Mouse (Mus musculus) midbrain, embryonic 11.5 days (tissue): ENCODE measurements at regions not wholly inside any gene's neighbourhood (a gene's known extent, or its start where the extent isn't known, plus 50 kb on each side); places are given as distances from the start of the nearest gene placed in this dataset.

Experiments
- ATAC-seq: fragments of 200-750 bp; cut with Nextera tagmentation; 2 replicates; pipeline ENCODE4 v1.8.0; 2017; ENCODE audit warnings: moderate TSS enrichment, moderate library complexity; ENCODE audit not compliant: low FRiP score
- DNase-seq: peaks from one replicate; pipeline ENCODE4 v3.0.0; 2015; ENCODE audit warnings: low spot score; ENCODE audit errors: missing footprints
- H3K27ac ChIP-seq: fragments of 300-500 bp; sonication (generic); 2 replicates; pipeline ENCODE4 v1.5.1; 2014; ENCODE audit warnings: low read depth, low read length
- H3K27me3 ChIP-seq: fragments of 300-500 bp; sonication (generic); 2 replicates; pipeline ENCODE4 v1.6.1; 2014; ENCODE audit warnings: mild to moderate bottlenecking, low read length, moderate library complexity, mixed read lengths; ENCODE audit not compliant: control insufficient read depth, insufficient read depth
- H3K36me3 ChIP-seq: fragments of 300-500 bp; sonication (generic); 2 replicates; pipeline ENCODE4 v1.6.1; 2014; ENCODE audit warnings: mild to moderate bottlenecking, low read length, moderate library complexity, mixed read lengths; ENCODE audit not compliant: control insufficient read depth, insufficient read depth
- H3K4me1 ChIP-seq: fragments of 300-500 bp; sonication (generic); 2 replicates; pipeline ENCODE4 v1.6.1; 2014; ENCODE audit warnings: low read length; ENCODE audit not compliant: control insufficient read depth, insufficient read depth
- H3K4me2 ChIP-seq: fragments of 300-500 bp; sonication (generic); 2 replicates; pipeline ENCODE4 v1.6.1; 2014; ENCODE audit warnings: mild to moderate bottlenecking, moderate library complexity
- H3K4me3 ChIP-seq: fragments of 300-500 bp; sonication (generic); 2 replicates; pipeline ENCODE4 v1.5.1; 2014; ENCODE audit warnings: low read depth, low read length
- H3K9ac ChIP-seq: fragments of 300-500 bp; sonication (generic); 2 replicates; pipeline ENCODE4 v1.6.1; 2014; ENCODE audit warnings: low read length
- H3K9me3 ChIP-seq: fragments of 300-500 bp; sonication (generic); 2 replicates; pipeline ENCODE4 v1.6.1; 2016; ENCODE audit warnings: low read length; ENCODE audit not compliant: control insufficient read depth
- WGBS: fragments of 180-500 bp; shearing (Covaris S2); extraction: QIAGEN DNeasy Blood & Tissue Kit; methylation state at CpG from one replicate; pipeline ENCODE4 v1.1.7; 2014; 5-methylcytosine and 5-hydroxymethylcytosine counted together

DNA sequence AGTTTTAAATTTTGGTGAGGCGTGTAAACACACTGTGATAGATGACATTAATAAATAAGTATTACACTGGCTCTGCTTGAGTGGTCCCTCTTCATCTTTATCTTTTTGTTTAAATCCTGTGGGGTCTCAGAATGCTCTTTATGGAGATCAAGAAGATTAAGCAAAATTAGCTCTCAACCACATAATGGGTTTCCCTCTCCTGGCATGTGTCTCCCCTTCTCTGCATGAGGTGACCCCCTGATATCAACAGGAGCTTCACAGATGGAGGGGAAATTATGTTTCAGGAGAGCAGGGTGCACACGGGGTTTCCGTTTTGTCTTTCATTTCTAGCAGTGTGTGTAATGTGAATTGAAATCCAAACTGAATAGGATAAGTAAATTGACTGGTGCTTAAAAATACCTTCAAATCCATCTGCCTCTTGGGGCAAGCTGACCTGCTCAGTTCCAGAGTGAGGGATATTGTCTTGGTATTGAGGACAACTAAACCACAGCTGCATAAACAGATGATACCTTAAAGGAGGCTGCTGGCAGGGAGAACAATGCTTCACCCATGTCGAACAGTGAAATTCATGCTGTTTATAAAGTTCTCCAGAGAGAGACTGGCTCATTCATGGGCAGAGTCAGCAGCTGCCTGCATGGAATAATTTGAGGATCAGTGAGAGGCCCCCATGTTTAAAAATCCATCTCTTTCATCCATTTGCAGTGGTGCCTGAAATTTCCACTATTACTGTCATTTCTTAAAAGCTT is 518.3 kb upstream of the Nr2f1 start:
- no peak overlapping the region for H3K4me2 ChIP-seq
- H3K27ac ChIP-seq: no peak overlapping the region
- no peaks in the 10 kb centered on the region for H3K36me3 ChIP-seq
- DNase-seq: no peak
- no peaks in the 10 kb centered on the region for H3K9me3 ChIP-seq
- H3K9ac ChIP-seq: no peak overlapping the region
- H3K27me3 ChIP-seq: no peaks in the 10 kb centered on the region
- peaks cover 7% of the 10 kb centered on the region for H3K4me1 ChIP-seq
- ATAC-seq: peak; percentile 66
- no peak overlapping the region for H3K4me3 ChIP-seq
- 27% methylated on average over 4 of the region's 4 CpGs for WGBS

DNA sequence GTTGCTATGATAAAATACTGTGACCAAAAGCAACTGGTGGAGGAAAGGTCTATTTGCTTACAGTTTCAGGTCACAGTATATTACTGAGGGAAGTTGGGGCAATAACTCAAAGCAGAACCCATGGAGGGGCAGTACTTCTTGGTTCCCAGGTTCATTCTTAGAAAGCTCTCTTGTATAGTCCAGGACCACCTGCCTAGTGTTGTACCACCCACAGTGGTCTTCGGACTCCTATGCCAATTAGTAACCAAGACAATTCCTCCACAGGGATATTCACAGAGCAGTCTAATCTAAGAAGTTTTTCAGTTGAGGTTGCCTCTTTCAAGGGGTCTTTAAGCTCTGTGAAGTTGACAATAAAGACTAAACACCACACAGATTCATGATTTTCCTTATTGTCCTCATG is 517.6 kb upstream of the Nr2f1 start:
- H3K9ac ChIP-seq: no peak overlapping the region
- H3K4me1 ChIP-seq: peaks cover 7% of the 10 kb centered on the region
- no peak overlapping the region for H3K4me2 ChIP-seq
- no peaks in the 10 kb centered on the region for H3K9me3 ChIP-seq
- 22% methylated on average over 1 of the region's 1 CpGs for WGBS
- H3K4me3 ChIP-seq: no peak overlapping the region
- no peaks in the 10 kb centered on the region for H3K36me3 ChIP-seq
- no peak overlapping the region for H3K27ac ChIP-seq
- ATAC-seq (peak; percentile 46; the same call in 1 of the 2 replicates), DNase-seq (no peak)
- H3K27me3 ChIP-seq: no peaks in the 10 kb centered on the region

DNA sequence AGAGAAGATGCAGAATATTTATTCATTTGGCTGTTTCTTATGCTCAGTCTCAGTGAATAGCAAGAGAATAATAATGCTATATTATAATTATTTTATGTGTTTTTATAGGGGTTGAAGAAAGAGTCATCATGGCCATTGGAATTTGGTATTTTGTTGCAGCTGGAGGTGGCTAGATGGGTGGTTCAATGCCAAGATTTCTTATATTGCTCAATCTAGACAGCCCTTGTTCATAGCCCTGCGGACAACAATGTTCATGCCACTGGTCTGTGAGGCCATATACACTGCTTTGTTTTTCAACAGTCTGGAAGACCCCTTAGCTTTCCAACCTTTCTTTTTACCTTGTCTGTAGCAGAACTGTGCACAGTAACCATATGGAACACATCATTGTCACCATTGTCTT is 505.1 kb upstream of the Nr2f1 start:
- no peak for DNase-seq
- Histone ChIP-seq H3K27ac (no peak overlapping the region), H3K9ac (no peak overlapping the region), H3K4me1 (no peaks in the 10 kb centered on the region), H3K9me3 (no peaks in the 10 kb centered on the region), H3K36me3 (no peaks in the 10 kb centered on the region), H3K27me3 (no peaks in the 10 kb centered on the region), H3K4me3 (no peak overlapping the region), H3K4me2 (no peak overlapping the region)
- ATAC-seq: no peak
- 91% methylated on average over 1 of the region's 1 CpGs for WGBS

DNA sequence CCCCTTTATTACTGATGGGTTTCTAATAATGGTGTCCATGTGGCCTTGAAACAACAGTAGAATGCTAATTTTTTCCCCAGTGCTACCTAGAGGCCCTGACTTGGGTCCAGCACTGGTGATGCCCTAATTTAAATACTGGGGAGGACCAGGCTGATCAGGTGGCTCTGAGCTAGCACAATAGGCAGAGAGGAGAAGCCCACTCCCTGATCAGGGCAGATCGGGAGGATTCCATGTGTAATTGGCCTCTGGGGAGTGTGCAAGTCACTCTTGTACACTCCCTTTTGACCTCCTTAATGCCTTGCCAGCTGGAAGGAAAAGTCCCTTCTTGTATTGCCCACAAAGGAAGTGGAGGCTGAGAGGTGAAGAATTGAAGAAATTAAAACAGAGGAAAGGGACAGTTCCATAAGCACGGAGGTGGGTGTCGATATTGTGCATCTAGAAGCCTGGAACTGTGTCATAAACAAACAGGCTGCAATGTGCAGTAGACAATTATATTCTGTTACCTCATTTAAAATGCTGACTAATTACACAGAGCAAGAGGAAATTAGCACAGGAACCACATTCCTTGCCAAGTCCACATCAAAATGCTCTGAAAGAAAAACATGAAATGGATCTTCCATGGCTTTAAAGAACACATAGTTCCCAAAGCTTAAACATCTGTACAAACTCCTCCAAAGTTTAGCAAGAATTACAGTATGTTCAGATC is 498.4 kb upstream of the Nr2f1 start:
- peak; percentile 92 for ATAC-seq
- Histone ChIP-seq H3K27ac (no peak overlapping the region), H3K4me3 (no peak overlapping the region), H3K4me2 (no peak overlapping the region), H3K36me3 (no peaks in the 10 kb centered on the region), H3K4me1 (no peaks in the 10 kb centered on the region), H3K9me3 (no peaks in the 10 kb centered on the region), H3K27me3 (no peaks in the 10 kb centered on the region), H3K9ac (no peak overlapping the region)
- 57% methylated on average over 3 of the region's 3 CpGs for WGBS
- peak; percentile 85 for DNase-seq

DNA sequence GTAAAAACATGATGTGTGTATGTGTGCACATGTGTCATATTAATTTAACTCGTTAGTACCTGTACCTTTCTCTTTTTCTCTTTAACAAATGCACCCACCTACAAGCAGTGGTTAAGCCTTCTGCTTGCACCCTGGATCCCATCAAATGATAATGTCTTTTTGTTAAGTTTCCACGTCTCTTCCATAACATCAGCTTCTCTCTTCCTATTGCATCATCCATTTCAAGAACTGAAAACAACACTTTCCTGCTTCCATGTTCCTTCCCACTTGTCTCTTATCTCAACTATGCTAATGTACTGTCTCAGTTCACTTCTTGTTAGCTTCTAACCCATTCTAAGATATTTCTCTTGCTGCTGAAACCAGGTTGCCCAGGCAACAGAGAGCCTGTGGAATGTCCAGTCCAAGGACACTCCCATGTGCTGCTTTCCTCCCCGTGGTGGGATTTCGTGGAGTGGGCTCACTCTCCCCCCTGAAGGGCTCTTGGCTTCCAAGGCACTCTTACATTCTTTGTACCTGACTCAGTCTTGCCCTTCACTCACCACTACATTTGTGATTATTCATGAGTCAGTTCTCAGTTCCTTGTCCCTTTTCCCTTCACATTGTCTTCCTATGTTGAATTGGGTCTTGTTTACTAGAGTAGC is 479.8 kb upstream of the Nr2f1 start:
- no peak for DNase-seq
- peak; percentile 84 for ATAC-seq
- Histone ChIP-seq H3K4me2 (no peak overlapping the region), H3K27ac (no peak overlapping the region), H3K9ac (no peak overlapping the region), H3K4me1 (peaks cover 2% of the 10 kb centered on the region; the same call in 1 of the 2 replicates), H3K36me3 (no peaks in the 10 kb centered on the region), H3K9me3 (no peaks in the 10 kb centered on the region), H3K4me3 (no peak overlapping the region), H3K27me3 (no peaks in the 10 kb centered on the region)
- 35% methylated on average over 4 of the region's 4 CpGs for WGBS

DNA sequence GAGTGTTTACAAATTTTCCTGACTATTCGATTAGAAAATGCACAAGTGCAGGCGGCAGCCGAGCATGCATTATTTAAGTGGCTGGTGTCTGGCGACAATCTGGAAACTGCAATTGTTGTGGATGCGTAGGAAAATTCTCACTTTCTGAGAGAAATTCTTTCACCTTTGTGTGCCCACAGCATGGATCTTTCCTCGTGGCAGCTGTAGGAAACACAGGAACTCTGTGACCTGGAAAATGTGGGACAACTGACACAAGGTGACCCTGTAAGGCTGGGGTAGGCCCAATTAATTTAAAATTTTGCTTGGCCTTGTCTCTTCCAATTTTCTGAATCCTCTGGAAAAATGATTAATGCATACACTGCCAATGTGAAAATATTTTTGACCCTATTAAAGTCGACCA is 478.7 kb upstream of the Nr2f1 start:
- Histone ChIP-seq H3K27me3 (no peaks in the 10 kb centered on the region), H3K27ac (no peak overlapping the region), H3K9me3 (no peaks in the 10 kb centered on the region), H3K4me1 (peaks cover 2% of the 10 kb centered on the region; the same call in 1 of the 2 replicates), H3K4me2 (no peak overlapping the region), H3K36me3 (no peaks in the 10 kb centered on the region), H3K4me3 (no peak overlapping the region), H3K9ac (no peak overlapping the region)
- DNase-seq (no peak), ATAC-seq (no peak)
- WGBS: 47% methylated on average over 7 of the region's 7 CpGs

DNA sequence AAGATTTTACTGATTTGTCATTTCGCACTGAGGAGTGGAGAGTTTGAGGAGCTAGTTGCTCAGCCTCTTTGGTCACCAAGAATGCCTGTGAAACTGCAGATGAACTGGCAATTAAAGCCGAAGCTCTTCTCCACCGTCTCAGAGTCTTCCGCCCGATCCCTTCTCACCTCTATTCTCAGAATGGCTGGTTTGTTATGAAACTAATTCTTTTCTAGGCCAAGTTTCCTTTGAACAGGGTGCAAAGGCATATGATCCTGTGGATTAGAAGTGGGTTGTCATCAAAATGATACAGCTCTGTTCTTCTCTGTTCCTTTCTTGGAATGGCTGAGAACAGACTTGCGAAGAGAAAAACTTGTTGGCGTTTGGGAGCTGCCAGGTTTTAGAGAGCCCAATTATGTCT is 458.7 kb upstream of the Nr2f1 start:
- no peak overlapping the region for H3K9ac ChIP-seq
- DNase-seq: no peak

DNA sequence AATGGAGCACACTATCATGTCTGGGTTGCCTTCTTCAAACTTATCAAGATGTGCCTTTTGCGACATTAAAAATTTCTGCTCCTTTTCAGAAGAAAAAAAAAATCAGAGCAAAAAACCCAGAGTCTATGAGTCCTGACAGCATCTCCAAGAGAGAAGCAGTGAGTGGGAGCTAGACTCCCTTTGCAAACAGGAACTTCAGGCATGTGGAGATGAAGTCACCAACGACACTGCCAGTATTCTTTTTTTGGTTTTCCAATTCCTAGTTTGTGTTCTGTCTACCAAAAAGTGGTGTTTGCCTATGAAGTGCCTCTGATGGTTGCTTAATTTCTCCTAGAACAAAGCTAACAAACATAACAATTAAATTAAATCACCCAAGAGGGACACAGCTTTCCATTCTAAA is 457.2 kb upstream of the Nr2f1 start:
- H3K9me3 ChIP-seq: no peaks in the 10 kb centered on the region
- H3K9ac ChIP-seq: no peak overlapping the region
- WGBS: 92% methylated on average over 2 of the region's 2 CpGs
- H3K36me3 ChIP-seq: no peaks in the 10 kb centered on the region
- no peaks in the 10 kb centered on the region for H3K4me1 ChIP-seq
- H3K4me2 ChIP-seq: no peak overlapping the region
- DNase-seq (no peak), ATAC-seq (no peak)
- no peak overlapping the region for H3K27ac ChIP-seq
- H3K27me3 ChIP-seq: no peaks in the 10 kb centered on the region
- H3K4me3 ChIP-seq: no peak overlapping the region

More for the DNA sequence above, 458.7 kb upstream of the Nr2f1 start:
- WGBS: 93% methylated on average over 7 of the region's 7 CpGs
- H3K36me3 ChIP-seq: no peaks in the 10 kb centered on the region
- H3K9me3 ChIP-seq: no peaks in the 10 kb centered on the region
- H3K4me3 ChIP-seq: no peak overlapping the region
- no peak for ATAC-seq
- H3K4me1 ChIP-seq: no peaks in the 10 kb centered on the region
- H3K27me3 ChIP-seq: no peaks in the 10 kb centered on the region
- H3K4me2 ChIP-seq: no peak overlapping the region
- H3K27ac ChIP-seq: no peak overlapping the region

DNA sequence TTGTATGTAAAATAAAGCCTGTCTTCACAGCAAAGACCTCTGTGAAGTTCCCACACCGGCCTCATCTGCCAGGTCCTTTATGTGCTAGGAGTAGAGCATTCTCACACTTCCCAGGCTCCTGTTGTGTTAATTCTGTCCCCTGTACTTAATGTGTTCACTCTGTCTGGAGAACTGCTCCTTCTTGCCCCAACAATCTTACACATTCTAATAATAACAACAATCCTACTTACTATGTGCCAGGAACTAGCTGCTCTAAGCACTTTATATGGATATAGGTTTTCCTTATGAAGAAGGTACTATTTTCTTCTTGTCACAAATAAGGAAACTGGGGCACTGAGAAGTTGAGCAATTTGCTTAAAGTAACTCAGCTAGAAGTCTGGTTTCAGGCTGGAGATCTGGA is 456.6 kb upstream of the Nr2f1 start:
- ATAC-seq (no peak), DNase-seq (no peak)
- Histone ChIP-seq H3K4me1 (no peaks in the 10 kb centered on the region), H3K9me3 (no peaks in the 10 kb centered on the region), H3K4me2 (no peak overlapping the region), H3K27me3 (no peaks in the 10 kb centered on the region), H3K9ac (no peak overlapping the region), H3K4me3 (no peak overlapping the region), H3K36me3 (no peaks in the 10 kb centered on the region), H3K27ac (no peak overlapping the region)
- 81% methylated on average over 1 of the region's 1 CpGs for whole genome bisulfite sequencing
